Mouse (Mus musculus): ENCODE measurements around the gene Phldb1. TPM values are rescaled to one million over a fixed set of nuclear protein-coding genes. Genes with fewer than 3 reads are reported as not detected.

Gene Phldb1
- polyA plus RNA-seq, 1 experiment from 2014 or later: 40.8 TPM

DNA sequence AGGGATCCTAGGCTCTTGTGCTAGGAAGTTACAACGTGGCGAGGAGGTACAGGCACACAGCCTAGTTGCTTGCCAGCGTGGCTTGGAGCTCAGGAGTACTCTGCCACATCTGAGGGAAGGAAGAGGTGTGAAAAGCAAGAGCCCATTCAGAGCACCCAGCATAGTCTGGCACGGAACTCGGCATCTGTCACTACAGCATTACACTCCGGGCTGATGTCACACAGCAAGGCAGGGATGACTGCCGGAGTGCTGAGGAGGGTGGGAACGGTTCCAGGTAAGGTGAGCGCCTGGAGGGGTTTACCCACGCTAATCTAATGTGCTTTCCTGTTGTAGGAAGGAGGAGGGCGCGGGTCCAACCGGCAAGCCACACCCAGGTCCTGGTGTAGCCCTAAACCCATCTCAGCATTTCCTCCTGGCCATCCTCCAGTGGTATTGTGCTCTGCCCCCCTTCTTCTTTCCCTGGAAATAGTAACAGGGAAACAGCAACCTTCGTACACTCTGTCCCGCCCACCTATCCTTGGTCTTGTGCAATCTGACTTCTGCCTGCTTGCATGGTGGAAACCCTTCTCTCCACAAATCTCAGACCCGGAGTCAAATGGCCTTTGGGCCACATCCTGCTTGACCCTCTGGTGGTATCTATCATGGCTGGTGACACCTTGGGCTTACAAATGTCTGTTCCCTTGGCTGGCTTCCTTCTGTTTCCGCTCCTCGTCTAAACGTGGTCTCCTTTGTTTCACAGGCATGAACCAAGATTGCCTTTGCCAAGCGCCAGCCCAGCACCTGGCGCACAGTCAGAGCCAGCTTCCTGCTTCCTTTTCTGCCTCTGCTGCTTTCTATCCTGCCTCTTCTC is 43.1 kb downstream of the Phldb1 start:
- Histone ChIP-seq H3K36me3 (peaks cover 98% of the 10 kb centered on the region), H3K9me3 (replicated peaks) (no peaks in the 10 kb centered on the region), H3K27ac (replicated peaks) (no peak overlapping the region), H3K4me1 (peaks cover 6% of the 10 kb centered on the region), H3K27me3 (ENCODE audit: low read depth, poor library complexity, severe bottlenecking) (no peaks in the 10 kb centered on the region), H3K4me3 (no peak overlapping the region)
- WGBS: 88% methylated on average over 21 of the region's 21 CpGs
- DNase-seq (ENCODE audit: low spot score): no peak

DNA sequence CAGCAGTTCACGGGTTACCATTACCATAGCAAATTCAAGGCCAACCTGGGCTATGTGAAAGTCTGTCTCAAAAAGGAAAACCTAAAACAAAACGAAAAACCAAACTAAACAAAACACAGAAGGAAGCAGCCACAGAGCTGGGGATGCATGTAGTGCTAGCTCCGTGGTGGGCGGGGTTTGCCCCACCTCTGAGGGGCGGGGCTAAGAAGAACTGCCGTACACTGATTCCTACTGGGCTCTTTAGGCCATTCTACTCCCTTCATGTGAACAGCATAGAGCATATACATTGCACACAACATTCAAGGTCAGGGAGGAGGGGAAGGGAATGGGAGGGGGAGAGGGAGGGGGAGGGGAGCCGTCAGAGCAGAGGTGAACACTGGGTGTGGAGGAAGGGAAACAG is 44.4 kb downstream of the Phldb1 start:
- H3K4me3 ChIP-seq: no peak overlapping the region
- peaks cover 93% of the 10 kb centered on the region for H3K36me3 ChIP-seq
- H3K27me3 ChIP-seq (ENCODE audit: low read depth, poor library complexity, severe bottlenecking): no peaks in the 10 kb centered on the region
- no peak overlapping the region for H3K27ac ChIP-seq (replicated peaks)
- no peaks in the 10 kb centered on the region for H3K9me3 ChIP-seq (replicated peaks)
- H3K4me1 ChIP-seq: peaks cover 19% of the 10 kb centered on the region
- DNase-seq (ENCODE audit: low spot score): no peak
- 60% methylated on average over 7 of the region's 7 CpGs for WGBS

DNA sequence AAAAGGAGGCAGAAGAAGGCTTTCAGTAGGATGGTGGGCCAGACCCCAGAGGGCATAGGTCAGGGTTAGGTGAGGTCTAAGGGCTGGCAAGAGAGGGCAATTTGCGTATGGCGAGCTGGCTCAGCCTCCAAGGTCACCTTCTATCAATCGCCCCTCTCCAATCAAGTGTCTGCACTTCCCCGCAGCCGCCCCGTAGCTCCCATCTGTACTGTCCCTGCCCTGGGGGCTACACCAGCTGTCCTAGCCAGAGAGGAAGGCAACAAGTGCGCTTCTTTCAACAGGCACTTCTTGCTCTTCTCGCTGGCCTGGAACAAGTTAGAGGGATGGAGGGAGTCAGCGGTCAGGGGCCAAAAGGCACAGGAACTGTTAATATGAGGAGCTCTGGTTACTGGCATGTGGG is 47.0 kb downstream of the Phldb1 start:
- no peak overlapping the region for H3K4me3 ChIP-seq
- WGBS: 82% methylated on average over 9 of the region's 9 CpGs
- no peak overlapping the region for H3K27ac ChIP-seq (replicated peaks)
- DNase-seq (ENCODE audit: low spot score): no peak
- H3K36me3 ChIP-seq: peaks cover 67% of the 10 kb centered on the region
- H3K9me3 ChIP-seq (replicated peaks): no peaks in the 10 kb centered on the region
- H3K27me3 ChIP-seq (ENCODE audit: low read depth, poor library complexity, severe bottlenecking): no peaks in the 10 kb centered on the region
- peaks cover 32% of the 10 kb centered on the region for H3K4me1 ChIP-seq

DNA sequence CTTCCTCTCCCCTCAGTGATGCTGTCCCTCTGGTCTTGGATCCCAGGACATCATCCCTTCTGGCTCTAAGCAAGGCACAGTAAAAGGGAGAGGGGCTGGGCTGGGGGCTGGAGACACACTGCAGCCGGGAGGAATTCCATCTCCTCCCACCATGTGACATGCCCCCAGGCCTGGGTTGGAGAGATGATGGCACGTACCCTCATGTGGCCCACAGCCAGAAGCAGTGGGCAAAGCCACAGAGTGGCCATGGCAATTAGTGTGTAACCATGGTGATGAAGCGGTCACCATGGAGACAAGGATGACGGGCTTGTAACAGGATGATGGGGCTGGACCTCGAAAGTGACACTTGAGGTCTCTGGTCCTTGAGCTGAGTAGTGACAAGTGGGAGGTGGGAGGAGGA is 48.4 kb downstream of the Phldb1 start:
- 60% methylated on average over 5 of the region's 5 CpGs for WGBS
- H3K27ac ChIP-seq (replicated peaks): peak overlapping the region; percentile 64; the same call in 1 of the 2 replicates
- peak; percentile 58 for DNase-seq (ENCODE audit: low spot score)
- no peaks in the 10 kb centered on the region for H3K27me3 ChIP-seq (ENCODE audit: low read depth, poor library complexity, severe bottlenecking)
- no peaks in the 10 kb centered on the region for H3K9me3 ChIP-seq (replicated peaks)
- H3K36me3 ChIP-seq: peaks cover 53% of the 10 kb centered on the region
- peaks cover 32% of the 10 kb centered on the region for H3K4me1 ChIP-seq
- no peak overlapping the region for H3K4me3 ChIP-seq

- WGBS: 38% methylated on average over 14 of the region's 14 CpGs
These were observed 49.4 kb downstream of the Phldb1 start for GRCm38 (mm10) chr9:44685346-44686330.

GRCm38 (mm10) chr9:44683046-44683445 is 52.0 kb downstream of the Phldb1 start:
- Histone ChIP-seq H3K36me3 (peaks cover 19% of the 10 kb centered on the region), H3K9me3 (replicated peaks) (no peaks in the 10 kb centered on the region), H3K27ac (replicated peaks) (0 out of 2 replicates have a peak overlapping the region, but pooled peaks have one; percentile 28), H3K4me3 (no peak overlapping the region), H3K27me3 (ENCODE audit: low read depth, poor library complexity, severe bottlenecking) (no peaks in the 10 kb centered on the region), H3K4me1 (peaks cover 32% of the 10 kb centered on the region)
- WGBS: 89% methylated on average over 8 of the region's 8 CpGs
- DNase-seq (ENCODE audit: low spot score): no peak

More at GRCm38 (mm10) chr9:44685346-44686330, 49.4 kb downstream of the Phldb1 start:
- no peaks in the 10 kb centered on the region for H3K27me3 ChIP-seq (ENCODE audit: low read depth, poor library complexity, severe bottlenecking)
- H3K4me1 ChIP-seq: peaks cover 32% of the 10 kb centered on the region
- no peak overlapping the region for H3K4me3 ChIP-seq
- peak; percentile 80 for DNase-seq (ENCODE audit: low spot score)
- H3K27ac ChIP-seq (replicated peaks): peak overlapping the region; percentile 52
- no peaks in the 10 kb centered on the region for H3K9me3 ChIP-seq (replicated peaks)
- H3K36me3 ChIP-seq: peaks cover 43% of the 10 kb centered on the region

DNA sequence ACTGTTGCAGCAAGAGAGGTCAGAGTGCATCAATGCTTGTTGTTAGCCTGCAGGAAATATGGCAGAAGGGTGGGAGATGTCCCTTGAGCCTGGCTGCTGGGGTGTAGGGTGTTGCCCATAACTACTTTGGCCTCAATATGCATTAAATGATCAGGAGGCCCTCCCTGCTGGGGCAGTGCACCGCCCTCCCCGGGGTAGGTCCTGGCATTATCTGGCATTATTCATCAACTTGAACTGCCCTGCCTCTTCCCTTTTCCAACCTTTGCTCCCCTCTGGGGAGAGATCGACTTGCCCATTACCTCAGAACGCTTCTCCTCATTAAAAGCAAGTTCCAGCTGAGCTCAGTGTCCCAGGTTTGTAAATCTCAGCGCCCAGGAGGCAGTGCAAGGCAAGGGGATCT is 55.4 kb downstream of the Phldb1 start:
- Histone ChIP-seq H3K9me3 (replicated peaks) (no peaks in the 10 kb centered on the region), H3K4me1 (peaks cover 5% of the 10 kb centered on the region; the same call in 1 of the 2 replicates), H3K36me3 (no peaks in the 10 kb centered on the region), H3K27me3 (ENCODE audit: low read depth, poor library complexity, severe bottlenecking) (no peaks in the 10 kb centered on the region), H3K4me3 (no peak overlapping the region), H3K27ac (replicated peaks) (no peak overlapping the region)
- WGBS: 78% methylated on average over 5 of the region's 5 CpGs
- DNase-seq (ENCODE audit: low spot score): no peak

GRCm38 (mm10) chr9:44678288-44678871 is 56.6 kb downstream of the Phldb1 start:
- DNase-seq (ENCODE audit: low spot score): no peak
- WGBS: 91% methylated on average over 2 of the region's 2 CpGs
- H3K36me3 ChIP-seq: no peaks in the 10 kb centered on the region
- H3K4me1 ChIP-seq: no peaks in the 10 kb centered on the region
- H3K4me3 ChIP-seq: no peak overlapping the region
- no peaks in the 10 kb centered on the region for H3K27me3 ChIP-seq (ENCODE audit: low read depth, poor library complexity, severe bottlenecking)
- H3K27ac ChIP-seq (replicated peaks): no peak overlapping the region
- H3K9me3 ChIP-seq (replicated peaks): no peaks in the 10 kb centered on the region

GRCm38 (mm10) chr9:44673005-44673404 is 62.0 kb downstream of the Phldb1 start, which contains the start of gene Treh:
Treh (plus strand) TSS chr9:44673233.
- H3K4me1 ChIP-seq: no peaks in the 10 kb centered on the region
- no peaks in the 10 kb centered on the region for H3K27me3 ChIP-seq (ENCODE audit: low read depth, poor library complexity, severe bottlenecking)
- no peak for DNase-seq (ENCODE audit: low spot score)
- H3K27ac ChIP-seq (replicated peaks): no peak within 1 kb of the TSS
- no peak within 1 kb of the TSS for H3K4me3 ChIP-seq
- no peaks in the 10 kb centered on the region for H3K9me3 ChIP-seq (replicated peaks)
- 83% methylated on average over 3 of the region's 3 CpGs for WGBS
- no peaks in the 10 kb centered on the region for H3K36me3 ChIP-seq

GRCm38 (mm10) chr9:44672291-44672865 is 62.6 kb downstream of the Phldb1 start:
- no peak for DNase-seq (ENCODE audit: low spot score)
- Histone ChIP-seq H3K36me3 (no peaks in the 10 kb centered on the region), H3K27me3 (ENCODE audit: low read depth, poor library complexity, severe bottlenecking) (no peaks in the 10 kb centered on the region), H3K27ac (replicated peaks) (no peak overlapping the region), H3K4me1 (no peaks in the 10 kb centered on the region), H3K4me3 (no peak overlapping the region), H3K9me3 (replicated peaks) (no peaks in the 10 kb centered on the region)
- 79% methylated on average over 2 of the region's 2 CpGs for WGBS

- Histone ChIP-seq H3K4me1 (no peaks in the 10 kb centered on the region), H3K27ac (replicated peaks) (no peak overlapping the region), H3K36me3 (no peaks in the 10 kb centered on the region), H3K27me3 (ENCODE audit: low read depth, poor library complexity, severe bottlenecking) (no peaks in the 10 kb centered on the region), H3K9me3 (replicated peaks) (no peaks in the 10 kb centered on the region), H3K4me3 (no peak overlapping the region)
- WGBS: 91% methylated on average over 5 of the region's 5 CpGs
- DNase-seq (ENCODE audit: low spot score): no peak
These were observed 63.6 kb downstream of the Phldb1 start for GRCm38 (mm10) chr9:44671416-44671815.

GRCm38 (mm10) chr9:44663706-44664105 is 71.3 kb downstream of the Phldb1 start:
- Histone ChIP-seq H3K4me3 (no peak overlapping the region), H3K36me3 (no peaks in the 10 kb centered on the region), H3K27me3 (ENCODE audit: low read depth, poor library complexity, severe bottlenecking) (no peaks in the 10 kb centered on the region), H3K27ac (replicated peaks) (no peak overlapping the region), H3K4me1 (no peaks in the 10 kb centered on the region), H3K9me3 (replicated peaks) (no peaks in the 10 kb centered on the region)
- DNase-seq (ENCODE audit: low spot score): no peak
- WGBS: 87% methylated on average over 6 of the region's 6 CpGs
